Mouse (Mus musculus) hindbrain, embryonic 10.5 days (tissue): ENCODE measurements around the gene Fbxl2. TPM values are rescaled to one million over a fixed set of nuclear protein-coding genes. Genes with fewer than 3 reads are reported as not detected.
A peak's percentile ranks its signal among the peaks of the same experiment; 100 is the strongest.

Experiments used
- DNase-seq: peaks from one replicate; pipeline ENCODE4 v3.0.0-alpha.2; 2017; ENCODE audit warnings: low spot score
- H3K27ac ChIP-seq: fragments of 300-500 bp; sonication (generic); 2 replicates; pipeline ENCODE4 v1.5.1; 2016; ENCODE audit warnings: mild to moderate bottlenecking, moderate library complexity
- H3K27me3 ChIP-seq: fragments of 300-500 bp; sonication (generic); 2 replicates; pipeline ENCODE4 v1.6.1; 2016; ENCODE audit warnings: mild to moderate bottlenecking; ENCODE audit not compliant: poor library complexity, insufficient read depth, severe bottlenecking
- H3K36me3 ChIP-seq: fragments of 300-500 bp; sonication (generic); 2 replicates; pipeline ENCODE4 v1.6.1; 2016; ENCODE audit warnings: mild to moderate bottlenecking, moderate library complexity
- H3K4me1 ChIP-seq: fragments of 300-500 bp; sonication (generic); replicated peaks from 2 replicates; pipeline ENCODE4 v1.6.1; 2016; ENCODE audit warnings: mild to moderate bottlenecking
- H3K4me3 ChIP-seq: fragments of 300-500 bp; sonication (generic); 2 replicates; pipeline ENCODE4 v1.5.1; 2016; ENCODE audit warnings: mild to moderate bottlenecking, moderate library complexity
- H3K9me3 ChIP-seq: fragments of 300-500 bp; sonication (generic); 2 replicates; pipeline ENCODE4 v1.6.1; 2016; ENCODE audit warnings: mild to moderate bottlenecking, moderate library complexity
- WGBS: fragments of 180-500 bp; shearing (Covaris S2); methylation state at CpG from one replicate; pipeline ENCODE4 v1.1.7; 2016; 5-methylcytosine and 5-hydroxymethylcytosine counted together
- polyA plus RNA-seq: library from polyadenylated mRNA; unstranded; fragments of >200 nt; fragmentation: Nextera tagmentation; extraction: Ambion mirVana; gene quantifications from 2 replicates; pipeline ENCODE4 v1.2.1, GENCODE M21; 2016

The Fbxl2 gene
- polyA plus RNA-seq, 1 experiment from 2014 or later = 8.8 TPM

GRCm38 (mm10) chr9:113947216-113947615 is 98.8 kb downstream of the Fbxl2 start:
- Histone ChIP-seq H3K36me3 (peaks cover 65% of the 10 kb centered on the region), H3K4me1 (no peaks in the 10 kb centered on the region), H3K4me3 (no peak overlapping the region), H3K27ac (no peak overlapping the region), H3K9me3 (no peaks in the 10 kb centered on the region), H3K27me3 (no peaks in the 10 kb centered on the region)
- WGBS = 91% methylated on average over 1 of the region's 1 CpGs
- no peak for DNase-seq

GRCm38 (mm10) chr9:113943372-113943771 is 102.6 kb downstream of the Fbxl2 start:
- H3K27me3 ChIP-seq = no peaks in the 10 kb centered on the region
- DNase-seq = no peak
- 93% methylated on average over 1 of the region's 1 CpGs for WGBS
- no peak overlapping the region for H3K27ac ChIP-seq
- H3K9me3 ChIP-seq = no peaks in the 10 kb centered on the region
- no peaks in the 10 kb centered on the region for H3K4me1 ChIP-seq
- peaks cover 43% of the 10 kb centered on the region for H3K36me3 ChIP-seq
- H3K4me3 ChIP-seq = no peak overlapping the region

GRCm38 (mm10) chr9:113941103-113941805 is 104.7 kb downstream of the Fbxl2 start:
- no peaks in the 10 kb centered on the region for H3K27me3 ChIP-seq
- H3K9me3 ChIP-seq = no peaks in the 10 kb centered on the region
- H3K36me3 ChIP-seq = peaks cover 24% of the 10 kb centered on the region
- H3K4me3 ChIP-seq = no peak overlapping the region
- no peaks in the 10 kb centered on the region for H3K4me1 ChIP-seq
- WGBS = 92% methylated on average over 3 of the region's 3 CpGs
- DNase-seq = no peak
- no peak overlapping the region for H3K27ac ChIP-seq

- Histone ChIP-seq H3K9me3 (no peaks in the 10 kb centered on the region), H3K27ac (no peak overlapping the region), H3K36me3 (peaks cover 4% of the 10 kb centered on the region; the same call in 1 of the 2 replicates), H3K4me3 (no peak overlapping the region), H3K27me3 (no peaks in the 10 kb centered on the region), H3K4me1 (no peaks in the 10 kb centered on the region; the same call in 1 of the 2 replicates)
- 88% methylated on average over 9 of the region's 9 CpGs for WGBS
- no peak for DNase-seq
Observed at GRCm38 (mm10) chr9:113939063-113939850, 106.7 kb downstream of the Fbxl2 start.

- peaks cover 18% of the 10 kb centered on the region for H3K4me1 ChIP-seq
- no peaks in the 10 kb centered on the region for H3K27me3 ChIP-seq
- WGBS = 88% methylated on average over 5 of the region's 5 CpGs
- DNase-seq = no peak
- no peak overlapping the region for H3K27ac ChIP-seq
- no peak overlapping the region for H3K4me3 ChIP-seq
- no peaks in the 10 kb centered on the region for H3K36me3 ChIP-seq
- H3K9me3 ChIP-seq = no peaks in the 10 kb centered on the region
Observed at GRCm38 (mm10) chr9:113935638-113936037, 110.4 kb downstream of the Fbxl2 start.

- 35% methylated on average over 11 of the region's 11 CpGs for WGBS
- Histone ChIP-seq H3K27me3 (no peaks in the 10 kb centered on the region), H3K4me3 (peak overlapping the region; percentile 98), H3K36me3 (no peaks in the 10 kb centered on the region), H3K9me3 (no peaks in the 10 kb centered on the region), H3K27ac (peak overlapping the region; percentile 94), H3K4me1 (peaks cover 25% of the 10 kb centered on the region)
- peak; percentile 9 for DNase-seq
Observed at GRCm38 (mm10) chr9:113932501-113932900, 113.5 kb downstream of the Fbxl2 start.

GRCm38 (mm10) chr9:113932100-113932470 is 113.9 kb downstream of the Fbxl2 start:
- DNase-seq = peak; percentile 43
- H3K27me3 ChIP-seq = no peaks in the 10 kb centered on the region
- peak overlapping the region; percentile 98 for H3K4me3 ChIP-seq
- peak overlapping the region; percentile 94 for H3K27ac ChIP-seq
- WGBS = 3% methylated on average over 8 of the region's 8 CpGs
- no peaks in the 10 kb centered on the region for H3K9me3 ChIP-seq
- no peaks in the 10 kb centered on the region for H3K36me3 ChIP-seq
- peaks cover 25% of the 10 kb centered on the region for H3K4me1 ChIP-seq

- Histone ChIP-seq H3K9me3 (no peaks in the 10 kb centered on the region), H3K4me1 (peaks cover 25% of the 10 kb centered on the region), H3K27ac (peak overlapping the region; percentile 94), H3K4me3 (peak overlapping the region; percentile 98), H3K36me3 (no peaks in the 10 kb centered on the region), H3K27me3 (no peaks in the 10 kb centered on the region)
- under 1% methylated on average over 75 of the region's 91 CpGs for WGBS
- DNase-seq = peak; percentile 54
Observed at GRCm38 (mm10) chr9:113931375-113932099, 114.5 kb downstream of the Fbxl2 start.

- no peaks in the 10 kb centered on the region for H3K27me3 ChIP-seq
- H3K27ac ChIP-seq = peak within 1 kb of the TSS; percentile 94
- H3K4me3 ChIP-seq = peak within 1 kb of the TSS; percentile 98
- no peaks in the 10 kb centered on the region for H3K9me3 ChIP-seq
- peaks cover 25% of the 10 kb centered on the region for H3K4me1 ChIP-seq
- peak; percentile 97 for DNase-seq
- H3K36me3 ChIP-seq = no peaks in the 10 kb centered on the region
- under 1% methylated on average over 49 of the region's 86 CpGs for WGBS
Observed at GRCm38 (mm10) chr9:113930534-113931374, 115.2 kb downstream of the Fbxl2 start, which contains the start of gene Ubp1. TSS of gene Ubp1 (plus strand) at chr9:113930934.

- H3K27me3 ChIP-seq = no peaks in the 10 kb centered on the region
- no peaks in the 10 kb centered on the region; the same call in 1 of the 2 replicates for H3K36me3 ChIP-seq
- peaks cover 25% of the 10 kb centered on the region for H3K4me1 ChIP-seq
- no peaks in the 10 kb centered on the region for H3K9me3 ChIP-seq
- peak overlapping the region; percentile 94 for H3K27ac ChIP-seq
- 68% methylated on average over 1 of the region's 1 CpGs for WGBS
- H3K4me3 ChIP-seq = peak overlapping the region; percentile 98
- DNase-seq = no peak
Observed at GRCm38 (mm10) chr9:113929676-113930075, 116.3 kb downstream of the Fbxl2 start.

GRCm38 (mm10) chr9:113928591-113928990 is 117.4 kb downstream of the Fbxl2 start:
- 85% methylated on average over 4 of the region's 4 CpGs for WGBS
- H3K4me1 ChIP-seq = peaks cover 22% of the 10 kb centered on the region
- no peak overlapping the region for H3K4me3 ChIP-seq
- no peak overlapping the region for H3K27ac ChIP-seq
- H3K9me3 ChIP-seq = no peaks in the 10 kb centered on the region
- H3K27me3 ChIP-seq = no peaks in the 10 kb centered on the region
- DNase-seq = no peak
- no peaks in the 10 kb centered on the region; the same call in 1 of the 2 replicates for H3K36me3 ChIP-seq

- peaks cover 3% of the 10 kb centered on the region; the same call in 1 of the 2 replicates for H3K4me1 ChIP-seq
- WGBS = 87% methylated on average over 5 of the region's 5 CpGs
- H3K9me3 ChIP-seq = no peaks in the 10 kb centered on the region
- DNase-seq = no peak
- no peak overlapping the region for H3K4me3 ChIP-seq
- H3K27me3 ChIP-seq = no peaks in the 10 kb centered on the region
- no peak overlapping the region for H3K27ac ChIP-seq
- peaks cover 26% of the 10 kb centered on the region for H3K36me3 ChIP-seq
Observed at GRCm38 (mm10) chr9:113924883-113925282, 121.1 kb downstream of the Fbxl2 start.
